Mouse (Mus musculus): ENCODE measurements around the gene Timm10.

GRCm38 (mm10) chr2:84810526-84810885 lies 16.3 kb upstream of the Timm10 start:
- TF ChIP-seq CTCF (conservative IDR thresholded peaks at IDR 0.05; ENCODE audit: insufficient read depth, insufficient read length, low read depth, low read length) (no peak), POLR2A (IDR thresholded peaks at IDR 0.05; ENCODE audit: low read depth, low read length) (no peak)

Measured in kidney, adult 2 months (tissue).